Mouse (Mus musculus): ENCODE results near the gene Zfp451.

- TF ChIP-seq EP300 (IDR thresholded peaks at IDR 0.05; ENCODE audit: low read depth in 1 of 2, low read length in 2 of 2) (no peak), USF1 (IDR thresholded peaks at IDR 0.05; ENCODE audit: low read depth, low read length) (no peak), MXI1 (IDR thresholded peaks at IDR 0.05; ENCODE audit: low read depth, low read length) (no peak), CTCF (IDR thresholded peaks at IDR 0.05 in 2 of 3, conservative IDR thresholded peaks at IDR 0.05 in 1 of 3; ENCODE audit: control insufficient read depth in 1 of 3, insufficient read depth in 1 of 3, low read depth in 2 of 3, low read length in 3 of 3, poor library complexity in 1 of 3, severe bottlenecking in 1 of 3) (no peak), POLR2A (IDR thresholded peaks at IDR 0.05; ENCODE audit: control insufficient read depth in 1 of 2, insufficient read depth in 1 of 2, low read depth in 1 of 2, low read length in 2 of 2, poor library complexity in 1 of 2) (no peak), MEF2A (IDR thresholded peaks at IDR 0.05; ENCODE audit: extremely low read depth, insufficient replicate concordance, low read depth, low read length, poor library complexity, severe bottlenecking) (no peak), GATA1 (IDR thresholded peaks at IDR 0.05; ENCODE audit: low read depth, low read length) (no peak), MAZ (IDR thresholded peaks at IDR 0.05; ENCODE audit: low read depth, low read length) (no peak), SMC3 (IDR thresholded peaks at IDR 0.05; ENCODE audit: low read depth, low read length) (no peak), MAFK (IDR thresholded peaks at IDR 0.05; ENCODE audit: borderline replicate concordance, low read depth, low read length) (no peak), NRF1 (IDR thresholded peaks at IDR 0.05; ENCODE audit: insufficient read depth, low read depth, low read length, poor library complexity, severe bottlenecking) (no peak), MYB (IDR thresholded peaks at IDR 0.05; ENCODE audit: low read depth, low read length) (no peak)
These were observed 99.6 kb downstream of the Zfp451 start for GRCm38 (mm10) chr1:33714796-33715195.
